In the genomic region with DNA sequence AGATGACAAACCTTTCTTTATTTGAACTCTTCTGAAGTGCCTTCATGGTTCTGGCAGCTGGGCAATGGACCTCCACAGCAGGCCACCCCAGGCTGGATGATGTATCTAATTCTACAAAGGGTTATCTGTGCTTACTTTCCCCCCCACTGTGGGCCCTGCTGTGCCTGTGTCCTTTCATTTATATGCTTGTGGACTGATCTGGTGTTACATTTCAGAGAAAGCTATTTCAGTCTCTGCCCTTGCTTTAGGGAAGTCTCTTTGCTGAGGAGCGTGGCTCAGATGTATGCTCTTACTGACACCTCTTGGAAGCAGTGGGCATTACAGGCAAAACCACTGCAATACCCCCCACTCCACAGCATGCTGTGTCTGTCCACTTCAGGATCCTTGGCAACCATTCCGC, we compare ENCODE assay signal across 8 mouse cellular contexts. TPM values are rescaled to one million over a fixed set of nuclear protein-coding genes. Genes with fewer than 3 reads are reported as not detected.
DNase-seq lines count a peak whose midpoint lies in the region; ATAC-seq lines count a peak whose summit lies in the region.

No protein-coding gene starts in this region.

- peak; percentile 99 for ATAC-seq in megakaryocyte progenitor cell, adult 5-6 weeks (replicated peaks; ENCODE audit: poor library complexity)

- peak; percentile 6 for DNase-seq in adrenal gland, adult 2 months
- no peak for DNase-seq in adrenal gland, adult 8-10 months
- DNase-seq in B cell, adult 2 months: peak; percentile 64 to 66
- DNase-seq in c-Kit-positive CD71-positive TER-119-negative erythroid progenitor cells, embryonic 14.5 days (ENCODE audit: low read depth): peak; percentile 21
- DNase-seq in heart, adult 8-10 months (ENCODE audit: low spot score): peak; percentile 42
- peak; percentile 21 to 53 for DNase-seq in kidney, postnatal 36 days
- peak; percentile 33 for DNase-seq in thymus, postnatal 0 days (ENCODE audit: low spot score)

RNA-seq across cellular contexts. Expression of gene Elavl1, which starts 44.9 kb away (rescaled TPM):
- 100 to 1,000 TPM in 1 of 2 experiments, 10 to 100 TPM in 1; 86.8 to 113 TPM for total RNA-seq in adrenal gland, adult 2 months (2021)
- 25.8 and 26.2 TPM in 2 replicates for polyA plus RNA-seq in adrenal gland, adult 2 months (2012; rRNA removed)
- total RNA-seq in adrenal gland, adult 8-10 months (2022): 100 to 1,000 TPM in 1 of 4 experiments, 10 to 100 TPM in 3; 77.7 to 108 (median 85.4) TPM
- total RNA-seq in heart, adult 8-10 months (2022): 10 to 100 TPM; 50.2 to 59.6 (median 53.7) TPM
- total RNA-seq in megakaryocyte progenitor cell, adult 5-6 weeks (2015): 134 and 150 TPM in 2 replicates
- 74.7 and 80.8 TPM in 2 replicates for total RNA-seq in megakaryocyte progenitor cell, adult 5-6 weeks (2017)
- polyA plus RNA-seq in thymus, postnatal 0 days (2015; fragmentation: Nextera tagmentation; extraction: Ambion mirVana): 209 and 236 TPM in 2 replicates

RNA-seq across cellular contexts. Expression of gene Ccl25, which starts 45.1 kb away (rescaled TPM):
- 10 to 100 TPM; 16.0 to 18.6 TPM for total RNA-seq in adrenal gland, adult 2 months (2021)
- 0.86 and 1.6 TPM in 2 replicates for polyA plus RNA-seq in adrenal gland, adult 2 months (2012; rRNA removed)
- total RNA-seq in adrenal gland, adult 8-10 months (2022): 10 to 100 TPM; 16.2 to 23.5 (median 16.9) TPM
- total RNA-seq in heart, adult 8-10 months (2022): 1 to 10 TPM; 2.6 to 5.1 (median 3.4) TPM
- total RNA-seq in megakaryocyte progenitor cell, adult 5-6 weeks (2015): 20.5 and 20.6 TPM in 2 replicates
- 4.6 and 13.4 TPM in 2 replicates for total RNA-seq in megakaryocyte progenitor cell, adult 5-6 weeks (2017)
- polyA plus RNA-seq in thymus, postnatal 0 days (2015; fragmentation: Nextera tagmentation; extraction: Ambion mirVana): 811 and 840 TPM in 2 replicates
